Mouse (Mus musculus) C2C12 (cell line): Measurements from ENCODE around the gene Rrp1. TPM values are rescaled to one million over a fixed set of nuclear protein-coding genes. Genes with fewer than 3 reads are reported as not detected.
A peak's percentile ranks its signal among the peaks of the same experiment; 100 is the strongest.
"Not testable (repeated sequence)": the region's sequence is repeated elsewhere in the genome, so short reads cannot be mapped to it uniquely, and the experiment has no call there.

Source experiments
- H3K27me3 ChIP-seq: one replicate; pipeline ENCODE4 v1.6.1; 2011; ENCODE audit not compliant: control insufficient read depth, insufficient read depth, insufficient read length
- H3K36me3 ChIP-seq: one replicate; pipeline ENCODE4 v1.6.1; 2011; ENCODE audit not compliant: control insufficient read depth, insufficient read depth
- H3K4me3 ChIP-seq: one replicate; pipeline ENCODE4 v1.5.1; 2011; ENCODE audit warnings: mild to moderate bottlenecking, control low read depth; ENCODE audit not compliant: poor library complexity, insufficient read depth, severe bottlenecking
- H3K79me2 ChIP-seq: one replicate; pipeline ENCODE4 v1.6.1; 2011; ENCODE audit not compliant: control insufficient read depth, insufficient read depth
- H3K79me3 ChIP-seq: one replicate; pipeline ENCODE4 v1.6.1; 2011; ENCODE audit warnings: low read depth, control low read depth
- H3ac ChIP-seq: one replicate; pipeline ENCODE3; 2011; ENCODE audit warnings: low read depth; ENCODE audit not compliant: control insufficient read depth, insufficient read length
- CEBPB ChIP-seq: IDR thresholded peaks from one replicate; pipeline ENCODE4 v1.6.1; 2011; ENCODE audit warnings: low read depth, mild to moderate bottlenecking, control low read depth, moderate library complexity
- CTCF ChIP-seq: IDR thresholded peaks from one replicate; pipeline ENCODE4 v1.5.1; 2011; ENCODE audit not compliant: control insufficient read depth, insufficient read depth, insufficient read length
- FOSL1 ChIP-seq: IDR thresholded peaks from one replicate; pipeline ENCODE4 v1.8.0; 2011; ENCODE audit warnings: mild to moderate bottlenecking, low read length; ENCODE audit not compliant: poor library complexity, insufficient read depth, severe bottlenecking
- MAX ChIP-seq: IDR thresholded peaks from one replicate; pipeline ENCODE4 v1.6.1; 2011; ENCODE audit warnings: mild to moderate bottlenecking, control low read depth
- MYOD1 ChIP-seq: IDR thresholded peaks from one replicate; pipeline ENCODE4 v1.6.1; 2011; ENCODE audit warnings: low read depth; ENCODE audit not compliant: control insufficient read depth, insufficient read length
- MYOG ChIP-seq: IDR thresholded peaks from one replicate; pipeline ENCODE4 v1.6.1; 2011; ENCODE audit not compliant: control insufficient read depth, insufficient read length; ENCODE audit errors: extremely low read depth
- USF1 ChIP-seq: IDR thresholded peaks from one replicate; pipeline ENCODE4 v1.6.1; 2011; ENCODE audit warnings: low read depth, mild to moderate bottlenecking, control low read depth, moderate library complexity
- polyA plus RNA-seq: library from polyadenylated mRNA; unstranded; fragments of >200 nt; fragmentation: generic; extraction: Trizol; gene quantifications from one replicate; pipeline ENCODE4 v1.2.1, GENCODE M21; 2012; ENCODE audit warnings: missing spikeins

Gene Rrp1
- polyA plus RNA-seq, 1 experiment, result 154 TPM

DNA sequence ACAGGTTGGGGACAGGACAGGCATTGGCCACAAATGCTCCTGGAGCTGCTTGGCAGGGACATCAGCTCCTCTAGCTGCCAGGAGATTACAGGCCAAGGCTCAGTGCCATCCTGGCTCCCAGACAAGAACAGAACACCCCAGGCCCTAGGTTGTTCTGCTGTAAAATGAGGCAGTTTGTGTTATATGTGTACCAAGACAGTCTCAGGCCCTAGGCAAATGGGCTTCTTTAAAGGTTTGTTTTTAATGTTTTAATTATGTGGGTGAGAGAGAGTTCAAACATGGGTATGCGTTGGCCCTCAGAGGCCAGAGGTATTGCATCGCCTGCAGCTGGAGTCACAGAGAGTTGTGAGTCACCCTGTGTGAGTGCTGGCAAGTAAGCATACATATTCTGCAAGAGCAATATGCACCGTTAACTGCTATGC, 52.5 kb downstream of the Rrp1 start:
- TF ChIP-seq CEBPB (peak; percentile 47), MYOD1 (no peak)
- Histone ChIP-seq H3K79me2 (no peaks in the 10 kb centered on the region), H3K79me3 (no peaks in the 10 kb centered on the region), H3K27me3 (no peaks in the 10 kb centered on the region), H3K4me3 (no peak overlapping the region), H3K36me3 (no peaks in the 10 kb centered on the region), H3ac (no peak overlapping the region)

DNA sequence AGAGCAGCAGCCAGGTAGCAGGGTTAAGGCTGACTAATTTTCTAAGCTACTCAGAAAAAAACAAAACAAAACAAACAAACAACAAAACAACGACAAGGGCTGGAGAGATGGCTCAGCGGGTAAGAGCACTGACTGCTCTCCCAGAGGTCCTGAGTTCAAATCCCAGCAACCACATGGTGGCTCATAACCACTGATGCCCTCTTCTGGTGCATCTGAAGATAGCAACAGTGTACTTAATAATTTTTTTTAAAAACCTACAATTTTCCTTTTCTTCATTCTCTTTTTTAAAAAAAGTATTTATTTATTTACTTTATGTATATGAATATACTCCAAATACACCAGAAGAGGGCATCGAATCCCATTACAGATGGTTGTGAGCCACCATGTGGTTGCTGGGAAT, 53.8 kb downstream of the Rrp1 start:
- H3K27me3 ChIP-seq, H3K36me3 ChIP-seq, H3K79me2 ChIP-seq, H3K79me3 ChIP-seq, H3ac ChIP-seq, H3K4me3 ChIP-seq: not testable (repeated sequence)

DNA sequence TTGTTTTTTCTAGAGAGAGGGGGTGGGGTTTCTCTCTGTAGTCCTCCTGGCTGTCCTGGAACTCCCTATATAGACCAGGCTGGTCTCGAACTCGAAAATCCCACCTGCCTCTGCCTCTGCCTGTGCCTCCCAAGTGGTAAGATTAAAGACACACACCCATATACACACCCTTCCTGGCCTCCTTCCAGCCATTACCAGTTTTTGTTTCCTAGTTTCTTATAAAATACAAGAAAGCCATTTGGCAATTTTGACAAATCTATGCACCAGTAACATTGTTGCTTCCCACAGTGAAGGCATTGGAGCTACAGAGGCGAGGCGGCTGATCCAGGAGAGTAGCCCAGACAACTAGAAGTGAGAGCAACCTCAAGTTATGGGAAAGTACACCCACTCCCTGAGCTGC, 54.6 kb downstream of the Rrp1 start:
- Histone ChIP-seq H3K4me3 (no peak overlapping the region), H3K36me3 (no peaks in the 10 kb centered on the region), H3K79me3 (no peaks in the 10 kb centered on the region), H3ac (no peak overlapping the region), H3K79me2 (no peaks in the 10 kb centered on the region), H3K27me3 (no peaks in the 10 kb centered on the region)
- TF ChIP-seq MYOG (no peak), FOSL1 (no peak), CTCF (no peak), MAX (no peak), MYOD1 (no peak), USF1 (no peak), CEBPB (no peak)

DNA sequence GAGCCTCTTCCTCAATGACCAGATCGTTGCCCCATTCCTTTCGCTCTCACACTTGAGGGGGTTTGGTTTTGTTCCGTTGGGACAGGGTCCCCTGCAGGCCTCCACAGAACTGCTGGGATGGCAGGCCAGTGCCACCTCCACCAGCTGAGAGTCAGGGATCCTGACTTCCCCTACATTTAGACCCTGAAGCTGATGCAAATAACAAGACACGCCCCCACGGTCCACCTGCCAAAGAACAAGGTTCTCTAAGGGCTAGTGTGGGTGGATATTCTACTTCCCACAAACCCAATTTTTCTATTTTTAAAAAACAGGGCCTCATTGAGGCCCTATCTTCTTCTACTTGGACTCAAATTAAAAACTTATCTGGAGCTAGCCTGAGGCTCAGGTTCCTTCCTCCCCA, 55.1 kb downstream of the Rrp1 start:
- no peak overlapping the region for H3ac ChIP-seq
- H3K4me3 ChIP-seq, result no peak overlapping the region
- no peaks in the 10 kb centered on the region for H3K36me3 ChIP-seq
- H3K79me2 ChIP-seq, result no peaks in the 10 kb centered on the region
- TF ChIP-seq CEBPB (no peak), MAX (no peak)
- no peaks in the 10 kb centered on the region for H3K27me3 ChIP-seq
- H3K79me3 ChIP-seq, result no peaks in the 10 kb centered on the region

DNA sequence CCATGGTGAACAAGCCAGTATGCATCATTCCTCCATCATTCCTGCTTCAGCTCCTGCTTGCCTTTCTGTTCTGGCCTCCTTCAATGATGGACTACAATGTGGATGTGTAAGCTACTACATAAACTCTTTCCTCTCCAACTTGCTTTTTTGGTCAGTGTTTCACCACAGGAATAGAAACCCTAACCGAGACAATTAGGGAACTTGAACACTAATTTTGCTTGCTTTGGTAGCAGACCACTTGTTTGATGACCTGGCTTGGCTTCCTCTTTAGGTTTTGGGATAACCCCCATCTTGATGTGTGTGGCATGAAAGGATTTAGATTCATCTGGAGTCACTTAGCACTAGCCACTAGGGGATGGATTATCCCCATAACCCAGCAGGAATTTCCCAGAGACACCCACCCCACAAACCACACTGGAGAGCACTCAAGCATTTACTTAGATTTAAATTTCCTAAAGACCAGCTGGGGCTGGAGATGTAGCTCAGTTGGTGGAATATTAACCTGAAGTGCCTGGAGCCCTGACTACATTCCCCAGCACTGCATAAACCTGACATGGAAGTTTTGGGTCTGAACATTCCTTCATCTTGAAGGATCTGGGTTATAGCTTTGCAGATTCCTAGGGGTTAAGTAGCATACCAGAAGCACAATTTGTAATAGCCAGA, 56.8 kb downstream of the Rrp1 start:
- TF ChIP-seq MAX (no peak), CTCF (no peak), USF1 (no peak), CEBPB (no peak), MYOG (no peak), FOSL1 (no peak), MYOD1 (no peak)
- Histone ChIP-seq H3K4me3 (no peak overlapping the region), H3ac (no peak overlapping the region), H3K79me3 (peaks cover 3% of the 10 kb centered on the region), H3K27me3 (no peaks in the 10 kb centered on the region), H3K79me2 (peaks cover 7% of the 10 kb centered on the region), H3K36me3 (no peaks in the 10 kb centered on the region)

DNA sequence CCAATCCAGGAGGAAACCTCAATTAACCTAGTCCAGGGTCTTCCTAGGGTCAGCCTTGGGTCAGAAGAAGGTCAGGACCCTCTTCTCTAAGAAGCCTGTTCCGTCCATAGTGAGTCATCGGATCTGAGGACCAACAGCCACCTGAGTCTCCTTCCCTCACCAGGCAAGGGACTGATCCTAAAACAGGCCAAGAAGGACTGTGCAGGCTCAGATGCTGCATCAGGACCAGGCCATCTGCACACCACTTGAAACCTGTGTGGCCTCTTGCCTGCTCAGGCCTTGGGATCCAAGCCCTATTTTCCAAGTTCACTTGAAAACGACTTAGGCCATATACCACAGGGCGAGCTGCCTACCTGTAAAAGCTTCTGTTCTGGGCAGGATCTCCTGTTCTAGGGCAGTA, 59.6 kb downstream of the Rrp1 start:
- no peaks in the 10 kb centered on the region for H3K27me3 ChIP-seq
- no peak overlapping the region for H3K4me3 ChIP-seq
- peaks cover 17% of the 10 kb centered on the region for H3K79me3 ChIP-seq
- H3K79me2 ChIP-seq, result peaks cover 35% of the 10 kb centered on the region
- H3K36me3 ChIP-seq, result no peaks in the 10 kb centered on the region
- no peak for TF ChIP-seq MYOG
- no peak for TF ChIP-seq CEBPB
- no peak for TF ChIP-seq CTCF
- no peak for TF ChIP-seq FOSL1
- no peak for TF ChIP-seq USF1
- no peak for TF ChIP-seq MYOD1
- no peak for TF ChIP-seq MAX
- H3ac ChIP-seq, result no peak overlapping the region

DNA sequence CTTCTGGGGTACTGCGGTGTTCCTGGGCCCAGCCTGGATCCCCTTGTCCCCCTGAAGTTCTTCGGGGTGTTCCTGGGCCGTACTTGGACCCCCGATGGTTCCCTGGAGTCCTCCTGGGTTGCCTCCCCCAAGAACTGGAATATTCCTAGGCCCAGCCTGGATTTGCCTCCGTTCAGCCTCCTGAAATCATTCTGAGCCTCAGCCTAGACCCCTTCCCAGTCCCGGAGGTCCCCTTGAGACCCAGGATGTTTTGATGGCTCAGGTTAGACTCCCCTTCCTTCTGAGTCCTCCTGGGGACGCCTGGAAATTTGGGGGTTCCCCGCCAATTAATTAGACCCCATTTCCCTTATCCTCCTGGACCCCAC, 60.2 kb downstream of the Rrp1 start:
- no peak for TF ChIP-seq MYOD1
- Histone ChIP-seq H3K27me3 (no peaks in the 10 kb centered on the region), H3K79me3 (peaks cover 18% of the 10 kb centered on the region), H3ac (peak overlapping the region; percentile 93), H3K4me3 (peak overlapping the region; percentile 87), H3K79me2 (peaks cover 41% of the 10 kb centered on the region), H3K36me3 (no peaks in the 10 kb centered on the region)
